Mouse (Mus musculus): ENCODE results near the gene Farp2.

DNA sequence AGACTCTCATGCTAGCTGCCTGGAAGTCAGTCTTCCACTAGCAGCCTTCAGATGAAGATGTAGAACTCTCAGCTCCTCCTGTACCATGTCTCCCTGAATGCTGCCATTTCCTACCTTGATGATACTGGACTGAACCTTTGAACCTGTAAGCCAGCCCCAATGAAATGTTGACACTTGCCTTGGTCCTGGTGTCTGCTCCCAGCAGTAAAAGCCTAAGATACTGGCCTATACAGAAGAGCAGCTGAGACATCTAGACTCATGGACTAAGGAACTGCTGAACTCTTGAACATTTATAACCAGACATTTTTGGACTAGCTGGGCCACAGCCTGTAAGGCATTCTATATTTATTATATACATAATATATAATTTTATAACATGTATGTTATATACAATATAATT lies 46.8 kb upstream of the Farp2 start:
- TF ChIP-seq TAL1 (IDR thresholded peaks at IDR 0.05; ENCODE audit: low read length) (no peak), GATA1 (IDR thresholded peaks at IDR 0.05; ENCODE audit: low read length) (no peak)

All from erythroblast, embryonic 14.5 days (primary cell).